Mouse (Mus musculus) C2C12 (cell line): ENCODE data around the gene Mgat4b. TPM values are rescaled to one million over a fixed set of nuclear protein-coding genes. Genes with fewer than 3 reads are reported as not detected.

Source experiments
- H3K27me3 ChIP-seq: one replicate; pipeline ENCODE4 v1.6.1; 2011; ENCODE audit not compliant: control insufficient read depth, insufficient read depth, insufficient read length
- H3K36me3 ChIP-seq: one replicate; pipeline ENCODE4 v1.6.1; 2011; ENCODE audit not compliant: control insufficient read depth, insufficient read depth
- H3K4me3 ChIP-seq: one replicate; pipeline ENCODE4 v1.5.1; 2011; ENCODE audit warnings: mild to moderate bottlenecking, control low read depth; ENCODE audit not compliant: poor library complexity, insufficient read depth, severe bottlenecking
- H3K79me2 ChIP-seq: one replicate; pipeline ENCODE4 v1.6.1; 2011; ENCODE audit not compliant: control insufficient read depth, insufficient read depth
- H3K79me3 ChIP-seq: one replicate; pipeline ENCODE4 v1.6.1; 2011; ENCODE audit warnings: low read depth, control low read depth
- H3ac ChIP-seq: one replicate; pipeline ENCODE3; 2011; ENCODE audit warnings: low read depth; ENCODE audit not compliant: control insufficient read depth, insufficient read length
- CEBPB ChIP-seq: IDR thresholded peaks from one replicate; pipeline ENCODE4 v1.6.1; 2011; ENCODE audit warnings: low read depth, mild to moderate bottlenecking, control low read depth, moderate library complexity
- CTCF ChIP-seq: IDR thresholded peaks from one replicate; pipeline ENCODE4 v1.5.1; 2011; ENCODE audit not compliant: control insufficient read depth, insufficient read depth, insufficient read length
- FOSL1 ChIP-seq: IDR thresholded peaks from one replicate; pipeline ENCODE4 v1.8.0; 2011; ENCODE audit warnings: mild to moderate bottlenecking, low read length; ENCODE audit not compliant: poor library complexity, insufficient read depth, severe bottlenecking
- MAX ChIP-seq: IDR thresholded peaks from one replicate; pipeline ENCODE4 v1.6.1; 2011; ENCODE audit warnings: mild to moderate bottlenecking, control low read depth
- MYOD1 ChIP-seq: IDR thresholded peaks from one replicate; pipeline ENCODE4 v1.6.1; 2011; ENCODE audit warnings: low read depth; ENCODE audit not compliant: control insufficient read depth, insufficient read length
- MYOG ChIP-seq: IDR thresholded peaks from one replicate; pipeline ENCODE4 v1.6.1; 2011; ENCODE audit not compliant: control insufficient read depth, insufficient read length; ENCODE audit errors: extremely low read depth
- USF1 ChIP-seq: IDR thresholded peaks from one replicate; pipeline ENCODE4 v1.6.1; 2011; ENCODE audit warnings: low read depth, mild to moderate bottlenecking, control low read depth, moderate library complexity
- polyA plus RNA-seq: library from polyadenylated mRNA; unstranded; fragments of >200 nt; fragmentation: generic; extraction: Trizol; gene quantifications from one replicate; pipeline ENCODE4 v1.2.1, GENCODE M21; 2012; ENCODE audit warnings: missing spikeins

Gene Mgat4b
- polyA plus RNA-seq, 1 experiment = 139 TPM

GRCm38 (mm10) chr11:50253393-50253792 lies 42.7 kb downstream of the Mgat4b start:
- Histone ChIP-seq H3K27me3 (no peaks in the 10 kb centered on the region), H3K36me3 (peaks cover 28% of the 10 kb centered on the region), H3K4me3 (no peak overlapping the region), H3ac (no peak overlapping the region), H3K79me2 (no peaks in the 10 kb centered on the region), H3K79me3 (no peaks in the 10 kb centered on the region)
- TF ChIP-seq MYOD1 (peak; percentile 58), USF1 (no peak)

GRCm38 (mm10) chr11:50254010-50254580 lies 43.4 kb downstream of the Mgat4b start:
- H3K36me3 ChIP-seq = peaks cover 34% of the 10 kb centered on the region
- no peak overlapping the region for H3ac ChIP-seq
- H3K79me2 ChIP-seq = no peaks in the 10 kb centered on the region
- TF ChIP-seq MYOG = no peak
- no peaks in the 10 kb centered on the region for H3K27me3 ChIP-seq
- no peak overlapping the region for H3K4me3 ChIP-seq
- H3K79me3 ChIP-seq = no peaks in the 10 kb centered on the region

- Histone ChIP-seq H3K27me3 (no peaks in the 10 kb centered on the region), H3K79me2 (no peaks in the 10 kb centered on the region), H3K36me3 (peaks cover 56% of the 10 kb centered on the region), H3ac (no peak overlapping the region), H3K79me3 (no peaks in the 10 kb centered on the region), H3K4me3 (no peak overlapping the region)
- no peak for TF ChIP-seq MAX
- no peak for TF ChIP-seq FOSL1
- no peak for TF ChIP-seq CTCF
- TF ChIP-seq MYOG = no peak
- no peak for TF ChIP-seq CEBPB
- no peak for TF ChIP-seq MYOD1
- no peak for TF ChIP-seq USF1
These were observed 45.9 kb downstream of the Mgat4b start for GRCm38 (mm10) chr11:50256615-50257014.

- TF ChIP-seq MYOG (no peak), MYOD1 (no peak), MAX (peak; percentile 89), CEBPB (no peak)
- Histone ChIP-seq H3K4me3 (no peak overlapping the region), H3K79me3 (no peaks in the 10 kb centered on the region), H3K36me3 (peaks cover 72% of the 10 kb centered on the region), H3K27me3 (no peaks in the 10 kb centered on the region), H3K79me2 (no peaks in the 10 kb centered on the region), H3ac (no peak overlapping the region)
These were observed 47.6 kb downstream of the Mgat4b start for GRCm38 (mm10) chr11:50258310-50258709.

GRCm38 (mm10) chr11:50262020-50262419 lies 51.3 kb downstream of the Mgat4b start:
- Histone ChIP-seq H3K79me3 (peaks cover 3% of the 10 kb centered on the region), H3K27me3 (no peaks in the 10 kb centered on the region), H3ac (no peak overlapping the region), H3K79me2 (peaks cover 11% of the 10 kb centered on the region), H3K4me3 (no peak overlapping the region), H3K36me3 (peaks cover 90% of the 10 kb centered on the region)
- no peak for TF ChIP-seq MAX
- no peak for TF ChIP-seq CTCF
- TF ChIP-seq FOSL1 = no peak
- no peak for TF ChIP-seq CEBPB
- no peak for TF ChIP-seq MYOG
- no peak for TF ChIP-seq USF1

- H3K4me3 ChIP-seq = no peak overlapping the region
- peaks cover 80% of the 10 kb centered on the region for H3K36me3 ChIP-seq
- H3ac ChIP-seq = no peak overlapping the region
- H3K79me2 ChIP-seq = peaks cover 22% of the 10 kb centered on the region
- H3K27me3 ChIP-seq = no peaks in the 10 kb centered on the region
- H3K79me3 ChIP-seq = peaks cover 5% of the 10 kb centered on the region
- no peak for TF ChIP-seq CTCF
- no peak for TF ChIP-seq MYOD1
- no peak for TF ChIP-seq FOSL1
These were observed 52.5 kb downstream of the Mgat4b start for GRCm38 (mm10) chr11:50263198-50263597.
